Mouse (Mus musculus) kidney, embryonic 15.5 days (tissue): Measurements from ENCODE around the gene Pxmp4. TPM values are rescaled to one million over a fixed set of nuclear protein-coding genes. Genes with fewer than 3 reads are reported as not detected.

ENCODE experiments used
- ATAC-seq: fragments of 200-750 bp; cut with Nextera tagmentation; replicated peaks from 2 replicates; pipeline ENCODE4 v1.8.0; 2017; ENCODE audit warnings: moderate TSS enrichment; ENCODE audit not compliant: low FRiP score
- H3K27ac ChIP-seq: fragments of 300-500 bp; sonication (generic); 2 replicates; pipeline ENCODE4 v1.5.1; 2015; ENCODE audit warnings: mild to moderate bottlenecking, inconsistent platforms
- H3K27me3 ChIP-seq: fragments of 300-500 bp; sonication (generic); 2 replicates; pipeline ENCODE4 v1.6.1; 2015; ENCODE audit warnings: inconsistent platforms
- H3K36me3 ChIP-seq: fragments of 300-500 bp; sonication (generic); 2 replicates; pipeline ENCODE4 v1.6.1; 2015; ENCODE audit warnings: inconsistent platforms
- H3K4me1 ChIP-seq: fragments of 300-500 bp; sonication (generic); 2 replicates; pipeline ENCODE4 v1.6.1; 2015; ENCODE audit warnings: inconsistent platforms
- H3K4me2 ChIP-seq: fragments of 300-500 bp; sonication (generic); 2 replicates; pipeline ENCODE4 v1.6.1; 2015; ENCODE audit warnings: moderate library complexity, mild to moderate bottlenecking, inconsistent platforms
- H3K4me3 ChIP-seq: fragments of 300-500 bp; sonication (generic); replicated peaks from 2 replicates; pipeline ENCODE4 v1.5.1; 2015; ENCODE audit warnings: mild to moderate bottlenecking, inconsistent platforms
- H3K9ac ChIP-seq: fragments of 300-500 bp; sonication (generic); 2 replicates; pipeline ENCODE4 v1.6.1; 2015; ENCODE audit warnings: mild to moderate bottlenecking, inconsistent platforms
- H3K9me3 ChIP-seq: fragments of 300-500 bp; sonication (generic); replicated peaks from 2 replicates; pipeline ENCODE4 v1.6.1; 2016; ENCODE audit warnings: inconsistent platforms
- WGBS: fragments of 180-500 bp; shearing (Covaris S2); methylation state at CpG from one replicate; pipeline ENCODE4 v1.1.7; 2015; ENCODE audit warnings: mixed read lengths; 5-methylcytosine and 5-hydroxymethylcytosine counted together
- polyA plus RNA-seq: library from polyadenylated mRNA; unstranded; fragments of >200 nt; fragmentation: Nextera tagmentation; extraction: Ambion mirVana; gene quantifications from 2 replicates; pipeline ENCODE4 v1.2.1, GENCODE M21; 2015

Pxmp4 gene
- polyA plus RNA-seq, 1 experiment from 2014 or later, result 29.8 TPM

GRCm38 (mm10) chr2:154609050-154609767 lies 5.7 kb upstream of the Pxmp4 start:
- Histone ChIP-seq H3K36me3 (no peaks in the 10 kb centered on the region), H3K27ac (no peak overlapping the region), H3K4me3 (no peak overlapping the region), H3K4me2 (no peak overlapping the region), H3K4me1 (peaks cover 16% of the 10 kb centered on the region), H3K9ac (no peak overlapping the region), H3K9me3 (no peaks in the 10 kb centered on the region), H3K27me3 (peaks cover 2% of the 10 kb centered on the region; the same call in 1 of the 2 replicates)
- no peak for ATAC-seq
- 58% methylated on average over 10 of the region's 10 CpGs for WGBS

- no peak for ATAC-seq
- no peak overlapping the region for H3K9ac ChIP-seq
- H3K4me2 ChIP-seq, result no peak overlapping the region
- H3K4me1 ChIP-seq, result peaks cover 17% of the 10 kb centered on the region
- WGBS, result 91% methylated on average over 1 of the region's 1 CpGs
- H3K4me3 ChIP-seq, result no peak overlapping the region
- H3K36me3 ChIP-seq, result no peaks in the 10 kb centered on the region
- H3K27me3 ChIP-seq, result peaks cover 2% of the 10 kb centered on the region; the same call in 1 of the 2 replicates
- no peaks in the 10 kb centered on the region for H3K9me3 ChIP-seq
- H3K27ac ChIP-seq, result no peak overlapping the region
These were observed 3.5 kb upstream of the Pxmp4 start for GRCm38 (mm10) chr2:154606965-154607364.

GRCm38 (mm10) chr2:154604156-154604555 lies 648 bp upstream of the Pxmp4 start:
- H3K9me3 ChIP-seq, result no peaks in the 10 kb centered on the region
- no peak; the same call in 1 of the 2 replicates for ATAC-seq
- peaks cover 2% of the 10 kb centered on the region; the same call in 1 of the 2 replicates for H3K27me3 ChIP-seq
- WGBS, result 37% methylated on average over 7 of the region's 7 CpGs
- H3K36me3 ChIP-seq, result no peaks in the 10 kb centered on the region
- peak overlapping the region; percentile 77 for H3K4me2 ChIP-seq
- H3K9ac ChIP-seq, result peak overlapping the region; percentile 18; the same call in 1 of the 2 replicates
- peaks cover 17% of the 10 kb centered on the region for H3K4me1 ChIP-seq
- H3K4me3 ChIP-seq, result peak overlapping the region; percentile 87
- H3K27ac ChIP-seq, result no peak overlapping the region

GRCm38 (mm10) chr2:154603007-154603637 lies 386 bp downstream of the Pxmp4 start:
- peak overlapping the region; percentile 83 for H3K9ac ChIP-seq
- no peaks in the 10 kb centered on the region for H3K36me3 ChIP-seq
- no peaks in the 10 kb centered on the region for H3K9me3 ChIP-seq
- WGBS, result 22% methylated on average over 22 of the region's 22 CpGs
- peak overlapping the region; percentile 87 for H3K4me3 ChIP-seq
- peaks cover 17% of the 10 kb centered on the region for H3K4me1 ChIP-seq
- H3K4me2 ChIP-seq, result peak overlapping the region; percentile 77
- peak; percentile 1; the same call in 1 of the 2 replicates for ATAC-seq
- peak overlapping the region; percentile 75 for H3K27ac ChIP-seq
- no peaks in the 10 kb centered on the region for H3K27me3 ChIP-seq

- Histone ChIP-seq H3K27ac (no peak overlapping the region), H3K27me3 (no peaks in the 10 kb centered on the region), H3K9me3 (no peaks in the 10 kb centered on the region), H3K4me2 (no peak overlapping the region), H3K9ac (no peak overlapping the region), H3K4me1 (peaks cover 17% of the 10 kb centered on the region), H3K4me3 (no peak overlapping the region), H3K36me3 (no peaks in the 10 kb centered on the region)
- 80% methylated on average over 3 of the region's 3 CpGs for WGBS
- no peak for ATAC-seq
These were observed 2.2 kb downstream of the Pxmp4 start for GRCm38 (mm10) chr2:154601324-154601723.

- WGBS, result 73% methylated on average over 6 of the region's 6 CpGs
- Histone ChIP-seq H3K9ac (no peak overlapping the region), H3K9me3 (no peaks in the 10 kb centered on the region), H3K4me1 (peaks cover 17% of the 10 kb centered on the region), H3K4me3 (no peak overlapping the region), H3K27ac (no peak overlapping the region), H3K36me3 (no peaks in the 10 kb centered on the region), H3K4me2 (no peak overlapping the region), H3K27me3 (no peaks in the 10 kb centered on the region)
- no peak for ATAC-seq
These were observed 2.9 kb downstream of the Pxmp4 start for GRCm38 (mm10) chr2:154600586-154600985.

GRCm38 (mm10) chr2:154597399-154597798 lies 6.1 kb downstream of the Pxmp4 start:
- H3K27me3 ChIP-seq, result no peaks in the 10 kb centered on the region
- no peak overlapping the region for H3K4me3 ChIP-seq
- no peak overlapping the region for H3K27ac ChIP-seq
- H3K4me2 ChIP-seq, result no peak overlapping the region
- peaks cover 26% of the 10 kb centered on the region for H3K36me3 ChIP-seq
- no peaks in the 10 kb centered on the region for H3K9me3 ChIP-seq
- 85% methylated on average over 3 of the region's 3 CpGs for WGBS
- ATAC-seq, result no peak
- H3K4me1 ChIP-seq, result peaks cover 1% of the 10 kb centered on the region; the same call in 1 of the 2 replicates
- H3K9ac ChIP-seq, result no peak overlapping the region

GRCm38 (mm10) chr2:154595775-154596174 lies 7.7 kb downstream of the Pxmp4 start:
- ATAC-seq, result no peak
- H3K36me3 ChIP-seq, result peaks cover 26% of the 10 kb centered on the region
- no peak overlapping the region for H3K9ac ChIP-seq
- H3K4me2 ChIP-seq, result no peak overlapping the region
- H3K4me3 ChIP-seq, result no peak overlapping the region
- H3K9me3 ChIP-seq, result no peaks in the 10 kb centered on the region
- no peaks in the 10 kb centered on the region for H3K4me1 ChIP-seq
- 72% methylated on average over 5 of the region's 5 CpGs for WGBS
- H3K27ac ChIP-seq, result no peak overlapping the region
- H3K27me3 ChIP-seq, result no peaks in the 10 kb centered on the region

GRCm38 (mm10) chr2:154593025-154593424 lies 10.5 kb downstream of the Pxmp4 start:
- WGBS, result 74% methylated on average over 3 of the region's 3 CpGs
- Histone ChIP-seq H3K9ac (no peak overlapping the region), H3K36me3 (peaks cover 26% of the 10 kb centered on the region), H3K4me1 (no peaks in the 10 kb centered on the region), H3K4me2 (no peak overlapping the region), H3K4me3 (no peak overlapping the region), H3K27me3 (no peaks in the 10 kb centered on the region), H3K9me3 (no peaks in the 10 kb centered on the region), H3K27ac (no peak overlapping the region)
- no peak for ATAC-seq

- Histone ChIP-seq H3K27me3 (no peaks in the 10 kb centered on the region), H3K4me1 (no peaks in the 10 kb centered on the region), H3K27ac (no peak overlapping the region), H3K36me3 (peaks cover 42% of the 10 kb centered on the region), H3K4me2 (no peak overlapping the region), H3K9ac (no peak overlapping the region), H3K4me3 (no peak overlapping the region), H3K9me3 (no peaks in the 10 kb centered on the region)
- WGBS, result 86% methylated on average over 3 of the region's 3 CpGs
- no peak for ATAC-seq
These were observed 12.3 kb downstream of the Pxmp4 start for GRCm38 (mm10) chr2:154591239-154591638.

GRCm38 (mm10) chr2:154589051-154589450 lies 14.5 kb downstream of the Pxmp4 start:
- H3K27ac ChIP-seq, result no peak overlapping the region
- H3K9me3 ChIP-seq, result no peaks in the 10 kb centered on the region
- no peaks in the 10 kb centered on the region for H3K27me3 ChIP-seq
- WGBS, result 81% methylated on average over 4 of the region's 4 CpGs
- no peak overlapping the region for H3K4me3 ChIP-seq
- no peak overlapping the region for H3K9ac ChIP-seq
- H3K4me2 ChIP-seq, result no peak overlapping the region
- peaks cover 33% of the 10 kb centered on the region for H3K36me3 ChIP-seq
- peaks cover 5% of the 10 kb centered on the region; the same call in 1 of the 2 replicates for H3K4me1 ChIP-seq
- no peak for ATAC-seq

- H3K4me1 ChIP-seq, result peaks cover 8% of the 10 kb centered on the region; the same call in 1 of the 2 replicates
- H3K27me3 ChIP-seq, result no peaks in the 10 kb centered on the region
- H3K27ac ChIP-seq, result no peak overlapping the region
- ATAC-seq, result no peak
- no peaks in the 10 kb centered on the region for H3K9me3 ChIP-seq
- WGBS, result 79% methylated on average over 5 of the region's 5 CpGs
- no peak overlapping the region for H3K4me3 ChIP-seq
- H3K4me2 ChIP-seq, result no peak overlapping the region
- peaks cover 17% of the 10 kb centered on the region for H3K36me3 ChIP-seq
- no peak overlapping the region for H3K9ac ChIP-seq
These were observed 17.1 kb downstream of the Pxmp4 start for GRCm38 (mm10) chr2:154586405-154586804.
